Mouse (Mus musculus): ENCODE data around the gene Cers2. TPM values are rescaled to one million over a fixed set of nuclear protein-coding genes. Genes with fewer than 3 reads are reported as not detected.
"Not testable (repeated sequence)": the region's sequence is repeated elsewhere in the genome, so short reads cannot be mapped to it uniquely, and the experiment has no call there.

The Cers2 gene
- polyA plus RNA-seq, 1 experiment: 89.6 TPM

GRCm38 (mm10) chr3:95319701-95320625, 5.4 kb downstream of the Cers2 start:
- TF ChIP-seq POLR2A (IDR thresholded peaks at IDR 0.05; ENCODE audit: borderline replicate concordance, extremely low read depth, insufficient read depth, insufficient read length, poor library complexity, severe bottlenecking) (no peak), CTCF (IDR thresholded peaks at IDR 0.05; ENCODE audit: borderline replicate concordance, extremely low read depth, insufficient read depth, insufficient read length) (no peak)

GRCm38 (mm10) chr3:95323429-95323828, 8.8 kb downstream of the Cers2 start:
- TF ChIP-seq POLR2A (IDR thresholded peaks at IDR 0.05; ENCODE audit: borderline replicate concordance, extremely low read depth, insufficient read depth, insufficient read length, poor library complexity, severe bottlenecking) (no peak), CTCF (IDR thresholded peaks at IDR 0.05; ENCODE audit: borderline replicate concordance, extremely low read depth, insufficient read depth, insufficient read length) (no peak)
- DNase-seq (ENCODE audit: low read depth): no peak

More at GRCm38 (mm10) chr3:95319701-95320625, 5.4 kb downstream of the Cers2 start:
- DNase-seq (ENCODE audit: low read depth): no peak

GRCm38 (mm10) chr3:95324454-95325144, 10.0 kb downstream of the Cers2 start:
- TF ChIP-seq POLR2A (IDR thresholded peaks at IDR 0.05; ENCODE audit: borderline replicate concordance, extremely low read depth, insufficient read depth, insufficient read length, poor library complexity, severe bottlenecking) (no peak), CTCF (IDR thresholded peaks at IDR 0.05; ENCODE audit: borderline replicate concordance, extremely low read depth, insufficient read depth, insufficient read length) (0 out of 2 replicates have a peak, but pooled peaks have one; percentile 15)
- DNase-seq (ENCODE audit: low read depth): peak; percentile 9

- TF ChIP-seq POLR2A (IDR thresholded peaks at IDR 0.05; ENCODE audit: borderline replicate concordance, extremely low read depth, insufficient read depth, insufficient read length, poor library complexity, severe bottlenecking): no peak
- no peak for TF ChIP-seq CTCF (IDR thresholded peaks at IDR 0.05; ENCODE audit: borderline replicate concordance, extremely low read depth, insufficient read depth, insufficient read length)
- DNase-seq (ENCODE audit: low read depth): no peak
These were observed 14.3 kb downstream of the Cers2 start for GRCm38 (mm10) chr3:95328803-95329404.

GRCm38 (mm10) chr3:95331528-95331927, 16.9 kb downstream of the Cers2 start:
- DNase-seq (ENCODE audit: low read depth): no peak
- TF ChIP-seq CTCF (IDR thresholded peaks at IDR 0.05; ENCODE audit: borderline replicate concordance, extremely low read depth, insufficient read depth, insufficient read length) (no peak), POLR2A (IDR thresholded peaks at IDR 0.05; ENCODE audit: borderline replicate concordance, extremely low read depth, insufficient read depth, insufficient read length, poor library complexity, severe bottlenecking) (no peak)

- TF ChIP-seq CTCF (IDR thresholded peaks at IDR 0.05; ENCODE audit: borderline replicate concordance, extremely low read depth, insufficient read depth, insufficient read length) (no peak), POLR2A (IDR thresholded peaks at IDR 0.05; ENCODE audit: borderline replicate concordance, extremely low read depth, insufficient read depth, insufficient read length, poor library complexity, severe bottlenecking) (no peak)
- DNase-seq (ENCODE audit: low read depth): no peak
These were observed 22.8 kb downstream of the Cers2 start for GRCm38 (mm10) chr3:95337345-95337744.

- DNase-seq (ENCODE audit: low read depth): no peak
- TF ChIP-seq CTCF (IDR thresholded peaks at IDR 0.05; ENCODE audit: borderline replicate concordance, extremely low read depth, insufficient read depth, insufficient read length): no peak
- TF ChIP-seq POLR2A (IDR thresholded peaks at IDR 0.05; ENCODE audit: borderline replicate concordance, extremely low read depth, insufficient read depth, insufficient read length, poor library complexity, severe bottlenecking): no peak
These were observed 23.7 kb downstream of the Cers2 start for GRCm38 (mm10) chr3:95338251-95338650.

GRCm38 (mm10) chr3:95343356-95344000, 28.9 kb downstream of the Cers2 start:
- DNase-seq (ENCODE audit: low read depth): not testable (repeated sequence)

GRCm38 (mm10) chr3:95346454-95346853, 31.9 kb downstream of the Cers2 start:
- DNase-seq (ENCODE audit: low read depth): no peak
- TF ChIP-seq POLR2A (IDR thresholded peaks at IDR 0.05; ENCODE audit: borderline replicate concordance, extremely low read depth, insufficient read depth, insufficient read length, poor library complexity, severe bottlenecking): no peak
- TF ChIP-seq CTCF (IDR thresholded peaks at IDR 0.05; ENCODE audit: borderline replicate concordance, extremely low read depth, insufficient read depth, insufficient read length): no peak

GRCm38 (mm10) chr3:95348343-95348742, 33.8 kb downstream of the Cers2 start:
- not testable (repeated sequence) for DNase-seq (ENCODE audit: low read depth)

GRCm38 (mm10) chr3:95349491-95349890, 34.9 kb downstream of the Cers2 start:
- peak; percentile 65 for DNase-seq (ENCODE audit: low read depth)

GRCm38 (mm10) chr3:95355911-95356544, 41.4 kb downstream of the Cers2 start:
- not testable (repeated sequence) for DNase-seq (ENCODE audit: low read depth)

More at GRCm38 (mm10) chr3:95349491-95349890, 34.9 kb downstream of the Cers2 start:
- TF ChIP-seq POLR2A (IDR thresholded peaks at IDR 0.05; ENCODE audit: borderline replicate concordance, extremely low read depth, insufficient read depth, insufficient read length, poor library complexity, severe bottlenecking): no peak
- peak; percentile 35; the same call in 1 of the 2 replicates for TF ChIP-seq CTCF (IDR thresholded peaks at IDR 0.05; ENCODE audit: borderline replicate concordance, extremely low read depth, insufficient read depth, insufficient read length)

GRCm38 (mm10) chr3:95356701-95357449, 42.3 kb downstream of the Cers2 start, which contains the start of gene Setdb1:
Gene Setdb1, minus strand, starts transcription at chr3:95357202.
- peak; percentile 98 for DNase-seq (ENCODE audit: low read depth)
